Mouse (Mus musculus): ENCODE results near the gene Rxfp2. TPM values are rescaled to one million over a fixed set of nuclear protein-coding genes. Genes with fewer than 3 reads are reported as not detected.
A peak's percentile ranks its signal among the peaks of the same experiment; 100 is the strongest.

The Rxfp2 gene
- polyA plus RNA-seq, 1 experiment from 2014 or later, result 0.78 TPM

DNA sequence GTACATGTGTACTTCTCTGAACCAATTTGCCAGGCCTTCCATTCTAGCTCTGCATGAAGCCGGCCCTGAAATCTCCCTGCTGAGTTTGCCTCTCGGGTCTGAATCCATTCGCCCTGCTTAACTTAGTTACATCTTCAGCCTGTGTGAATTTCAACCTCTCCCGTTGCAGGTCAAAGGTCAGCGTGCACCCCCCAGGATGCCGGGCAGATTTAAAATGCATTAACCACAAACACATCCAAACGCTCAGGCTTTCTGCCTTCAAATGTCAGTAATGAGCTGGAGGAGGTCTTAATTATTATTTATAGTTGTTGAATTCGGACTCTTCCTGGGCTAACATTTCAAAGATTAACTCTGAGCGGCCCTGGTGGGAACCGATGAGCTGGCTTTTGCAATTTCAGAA lies 1.6 kb upstream of the Rxfp2 start:
- peaks cover 8% of the 10 kb centered on the region for H3K4me1 ChIP-seq (ENCODE audit: control insufficient read depth, insufficient read depth, low read length)
- WGBS, result 12% methylated on average over 10 of the region's 10 CpGs
- H3K27ac ChIP-seq (ENCODE audit: low read depth, low read length), result no peak overlapping the region
- no peak overlapping the region for H3K9ac ChIP-seq (ENCODE audit: low read length)
- H3K27me3 ChIP-seq (ENCODE audit: control insufficient read depth, insufficient read depth, low read length), result no peaks in the 10 kb centered on the region
- H3K36me3 ChIP-seq (ENCODE audit: control insufficient read depth, insufficient read depth, low read length), result no peaks in the 10 kb centered on the region
- ATAC-seq (ENCODE audit: low FRiP score), result 0 out of 2 replicates have a peak, but pooled peaks have one; percentile 24
- H3K9me3 ChIP-seq (ENCODE audit: control insufficient read depth, low read length), result no peaks in the 10 kb centered on the region
- peak; percentile 85 for DNase-seq (ENCODE audit: low spot score, missing footprints)
- no peak overlapping the region for H3K4me3 ChIP-seq (ENCODE audit: low read depth, low read length)
- H3K4me2 ChIP-seq, result no peak overlapping the region

DNA sequence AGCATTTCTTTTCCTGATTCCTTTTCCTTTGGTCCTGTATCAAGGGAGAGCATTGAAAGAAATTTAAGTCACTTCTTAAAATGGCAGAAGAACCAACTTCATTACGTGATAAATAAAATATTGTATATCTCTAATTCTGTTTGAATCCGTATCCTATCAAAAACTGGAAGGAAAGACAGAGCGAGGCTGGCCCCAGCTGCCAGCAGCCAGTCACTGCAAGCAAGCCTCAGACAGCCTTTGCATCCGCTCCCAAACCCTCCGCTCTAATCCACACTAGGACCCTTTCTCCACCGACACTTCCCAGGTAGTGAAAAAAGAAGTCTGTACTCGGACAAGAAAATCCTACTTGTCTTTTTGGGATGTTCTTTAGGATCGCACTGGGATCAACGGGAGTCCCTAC lies 803 bp upstream of the Rxfp2 start:
- no peak overlapping the region for H3K27ac ChIP-seq (ENCODE audit: low read depth, low read length)
- no peak for ATAC-seq (ENCODE audit: low FRiP score)
- peaks cover 8% of the 10 kb centered on the region for H3K4me1 ChIP-seq (ENCODE audit: control insufficient read depth, insufficient read depth, low read length)
- no peak for DNase-seq (ENCODE audit: low spot score, missing footprints)
- no peaks in the 10 kb centered on the region for H3K9me3 ChIP-seq (ENCODE audit: control insufficient read depth, low read length)
- H3K4me3 ChIP-seq (ENCODE audit: low read depth, low read length), result no peak overlapping the region
- no peak overlapping the region for H3K4me2 ChIP-seq
- no peak overlapping the region for H3K9ac ChIP-seq (ENCODE audit: low read length)
- H3K36me3 ChIP-seq (ENCODE audit: control insufficient read depth, insufficient read depth, low read length), result no peaks in the 10 kb centered on the region
- no peaks in the 10 kb centered on the region for H3K27me3 ChIP-seq (ENCODE audit: control insufficient read depth, insufficient read depth, low read length)
- 36% methylated on average over 9 of the region's 9 CpGs for WGBS

DNA sequence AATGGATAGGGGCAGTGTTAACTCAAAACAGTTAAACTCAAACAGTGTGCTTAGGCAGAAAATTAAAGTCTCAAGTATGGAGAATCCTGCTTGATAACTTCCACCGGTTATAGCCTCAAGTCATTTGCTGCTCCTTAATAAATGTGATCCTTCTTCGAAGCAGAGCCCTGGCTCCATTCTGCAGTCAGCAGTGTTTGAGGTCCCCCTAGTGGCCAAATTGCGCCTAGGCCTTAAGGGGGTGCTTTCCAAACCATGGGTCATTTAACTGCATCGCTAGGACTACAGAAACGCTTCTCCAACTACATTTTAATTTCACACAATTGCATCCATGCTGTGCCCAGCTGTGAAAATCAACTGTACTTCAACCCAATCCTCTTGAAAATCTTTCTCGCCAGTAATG lies 2.4 kb downstream of the Rxfp2 start:
- Histone ChIP-seq H3K36me3 (ENCODE audit: control insufficient read depth, insufficient read depth, low read length) (no peaks in the 10 kb centered on the region), H3K4me1 (ENCODE audit: control insufficient read depth, insufficient read depth, low read length) (peaks cover 8% of the 10 kb centered on the region), H3K27ac (ENCODE audit: low read depth, low read length) (no peak overlapping the region), H3K4me3 (ENCODE audit: low read depth, low read length) (no peak overlapping the region), H3K4me2 (no peak overlapping the region), H3K9ac (ENCODE audit: low read length) (no peak overlapping the region), H3K9me3 (ENCODE audit: control insufficient read depth, low read length) (no peaks in the 10 kb centered on the region), H3K27me3 (ENCODE audit: control insufficient read depth, insufficient read depth, low read length) (no peaks in the 10 kb centered on the region)
- DNase-seq (ENCODE audit: low spot score, missing footprints) (peak; percentile 98), ATAC-seq (ENCODE audit: low FRiP score) (peak; percentile 90)
- 6% methylated on average over 6 of the region's 6 CpGs for WGBS

DNA sequence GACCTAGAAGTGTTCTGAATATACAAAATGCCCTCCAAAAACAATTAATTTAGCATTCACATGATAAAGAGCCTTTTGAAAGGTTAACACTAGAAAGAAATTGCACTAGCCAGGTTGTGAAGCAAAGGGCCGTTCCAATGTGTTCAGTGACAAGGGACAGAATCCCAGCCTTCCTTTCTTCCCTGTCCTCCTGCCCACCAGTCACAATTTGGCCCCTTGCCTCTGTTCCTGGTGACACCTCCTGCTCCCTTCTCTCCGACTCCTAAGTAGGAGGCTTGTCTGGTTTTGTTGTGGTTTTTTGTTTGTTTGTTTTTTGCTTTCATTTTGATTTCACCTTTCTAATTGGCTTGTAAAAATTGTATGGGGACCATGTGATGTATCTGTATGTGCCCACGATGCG lies 3.3 kb downstream of the Rxfp2 start:
- no peaks in the 10 kb centered on the region for H3K9me3 ChIP-seq (ENCODE audit: control insufficient read depth, low read length)
- ATAC-seq (ENCODE audit: low FRiP score), result no peak
- H3K9ac ChIP-seq (ENCODE audit: low read length), result no peak overlapping the region
- no peaks in the 10 kb centered on the region for H3K27me3 ChIP-seq (ENCODE audit: control insufficient read depth, insufficient read depth, low read length)
- H3K4me2 ChIP-seq, result no peak overlapping the region
- no peak overlapping the region for H3K27ac ChIP-seq (ENCODE audit: low read depth, low read length)
- WGBS, result 52% methylated on average over 4 of the region's 4 CpGs
- no peak for DNase-seq (ENCODE audit: low spot score, missing footprints)
- no peak overlapping the region for H3K4me3 ChIP-seq (ENCODE audit: low read depth, low read length)
- no peaks in the 10 kb centered on the region for H3K36me3 ChIP-seq (ENCODE audit: control insufficient read depth, insufficient read depth, low read length)
- H3K4me1 ChIP-seq (ENCODE audit: control insufficient read depth, insufficient read depth, low read length), result peaks cover 2% of the 10 kb centered on the region

DNA sequence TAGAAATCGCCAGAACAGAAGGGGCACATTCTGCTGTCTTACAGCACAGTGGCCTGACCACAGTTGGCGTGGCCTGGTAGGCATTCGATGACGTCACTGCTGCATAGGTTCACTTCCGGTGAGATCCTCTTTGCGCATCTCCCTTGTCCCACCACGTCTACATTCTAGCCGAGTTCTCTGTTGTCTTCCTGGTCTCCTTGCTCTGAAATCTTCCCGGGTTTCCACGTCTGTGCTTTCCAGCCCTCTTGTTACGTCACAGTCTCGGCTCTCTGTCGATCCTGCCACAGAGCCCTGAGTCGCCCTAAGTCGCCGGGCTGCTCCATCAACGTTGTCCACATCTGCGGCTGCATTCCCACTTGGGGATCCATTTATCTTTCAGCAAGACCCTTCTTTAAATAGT lies 4.1 kb downstream of the Rxfp2 start:
- Histone ChIP-seq H3K4me2 (no peak overlapping the region), H3K27me3 (ENCODE audit: control insufficient read depth, insufficient read depth, low read length) (no peaks in the 10 kb centered on the region), H3K4me1 (ENCODE audit: control insufficient read depth, insufficient read depth, low read length) (no peaks in the 10 kb centered on the region), H3K4me3 (ENCODE audit: low read depth, low read length) (no peak overlapping the region), H3K36me3 (ENCODE audit: control insufficient read depth, insufficient read depth, low read length) (no peaks in the 10 kb centered on the region), H3K9me3 (ENCODE audit: control insufficient read depth, low read length) (no peaks in the 10 kb centered on the region), H3K9ac (ENCODE audit: low read length) (no peak overlapping the region), H3K27ac (ENCODE audit: low read depth, low read length) (no peak overlapping the region)
- DNase-seq (ENCODE audit: low spot score, missing footprints) (no peak), ATAC-seq (ENCODE audit: low FRiP score) (no peak)
- WGBS, result 90% methylated on average over 18 of the region's 18 CpGs

DNA sequence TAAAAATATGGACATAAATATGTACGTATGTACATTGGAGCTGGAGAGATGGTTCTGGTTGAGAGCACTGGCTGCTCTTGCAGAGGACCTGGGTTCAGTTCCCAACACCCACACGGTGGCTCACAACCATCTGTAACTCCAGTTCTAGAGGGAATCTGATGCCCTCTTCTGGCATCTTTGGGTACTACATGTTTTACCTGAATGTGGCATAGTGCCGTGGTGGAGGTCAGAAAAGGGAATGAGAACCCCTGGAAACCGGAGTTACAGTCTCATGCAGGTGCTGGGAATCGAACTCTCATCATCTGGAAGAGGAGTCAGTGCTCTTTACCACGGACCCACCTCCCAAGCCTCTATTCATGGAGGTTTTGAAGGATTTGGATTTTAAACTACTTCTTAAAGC lies 5.0 kb downstream of the Rxfp2 start:
- H3K27me3 ChIP-seq (ENCODE audit: control insufficient read depth, insufficient read depth, low read length), result no peaks in the 10 kb centered on the region
- no peak for DNase-seq (ENCODE audit: low spot score, missing footprints)
- H3K9ac ChIP-seq (ENCODE audit: low read length), result no peak overlapping the region
- no peak overlapping the region for H3K4me2 ChIP-seq
- ATAC-seq (ENCODE audit: low FRiP score), result no peak
- no peak overlapping the region for H3K4me3 ChIP-seq (ENCODE audit: low read depth, low read length)
- H3K4me1 ChIP-seq (ENCODE audit: control insufficient read depth, insufficient read depth, low read length), result no peaks in the 10 kb centered on the region
- 88% methylated on average over 6 of the region's 6 CpGs for WGBS
- H3K27ac ChIP-seq (ENCODE audit: low read depth, low read length), result no peak overlapping the region
- no peaks in the 10 kb centered on the region for H3K9me3 ChIP-seq (ENCODE audit: control insufficient read depth, low read length)
- no peaks in the 10 kb centered on the region for H3K36me3 ChIP-seq (ENCODE audit: control insufficient read depth, insufficient read depth, low read length)

DNA sequence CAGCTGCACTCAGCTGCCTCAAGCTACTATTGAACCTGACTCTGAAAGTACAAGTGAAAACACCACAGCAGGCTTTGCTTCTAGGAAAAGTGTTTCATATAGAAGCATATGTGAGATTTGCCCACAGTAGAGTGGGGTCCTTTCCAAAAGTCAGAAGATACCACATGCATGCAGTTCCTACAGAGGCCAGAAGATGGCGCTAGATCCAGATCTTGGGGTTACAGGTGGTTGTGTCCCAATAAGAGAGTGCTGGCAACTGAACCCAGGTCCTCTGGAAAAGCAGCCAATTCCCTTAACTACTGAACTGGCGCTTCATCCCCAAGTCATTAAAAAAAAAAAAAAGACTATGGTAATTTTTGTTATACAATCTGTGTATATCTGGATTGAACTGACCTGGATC lies 5.7 kb downstream of the Rxfp2 start:
- no peaks in the 10 kb centered on the region for H3K27me3 ChIP-seq (ENCODE audit: control insufficient read depth, insufficient read depth, low read length)
- H3K4me3 ChIP-seq (ENCODE audit: low read depth, low read length), result no peak overlapping the region
- no peaks in the 10 kb centered on the region for H3K9me3 ChIP-seq (ENCODE audit: control insufficient read depth, low read length)
- ATAC-seq (ENCODE audit: low FRiP score) (no peak), DNase-seq (ENCODE audit: low spot score, missing footprints) (no peak)
- H3K4me1 ChIP-seq (ENCODE audit: control insufficient read depth, insufficient read depth, low read length), result no peaks in the 10 kb centered on the region
- 84% methylated on average over 2 of the region's 2 CpGs for WGBS
- H3K27ac ChIP-seq (ENCODE audit: low read depth, low read length), result no peak overlapping the region
- no peaks in the 10 kb centered on the region for H3K36me3 ChIP-seq (ENCODE audit: control insufficient read depth, insufficient read depth, low read length)
- H3K4me2 ChIP-seq, result no peak overlapping the region
- no peak overlapping the region for H3K9ac ChIP-seq (ENCODE audit: low read length)

DNA sequence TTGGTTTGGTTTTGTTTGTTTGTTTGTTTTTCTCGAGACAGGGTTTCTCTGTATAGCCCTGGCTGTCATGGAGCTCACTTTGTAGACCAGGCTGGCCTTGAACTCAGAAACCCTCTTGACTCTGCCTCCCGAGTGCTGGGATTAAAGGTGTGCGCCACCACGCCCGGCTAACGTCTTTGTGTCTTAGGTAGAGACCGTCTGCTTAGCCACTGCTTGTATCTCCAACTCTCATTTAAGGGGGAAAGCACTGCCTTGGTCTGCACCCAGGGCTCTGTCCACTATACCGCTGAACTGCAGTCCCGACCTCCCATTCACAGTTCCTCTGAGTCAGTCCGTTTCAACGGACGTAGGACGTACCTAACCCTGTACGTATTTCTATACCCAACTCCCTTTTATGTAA lies 6.4 kb downstream of the Rxfp2 start:
- Histone ChIP-seq H3K4me3 (ENCODE audit: low read depth, low read length) (no peak overlapping the region), H3K9ac (ENCODE audit: low read length) (no peak overlapping the region), H3K9me3 (ENCODE audit: control insufficient read depth, low read length) (no peaks in the 10 kb centered on the region), H3K27me3 (ENCODE audit: control insufficient read depth, insufficient read depth, low read length) (no peaks in the 10 kb centered on the region), H3K4me2 (no peak overlapping the region), H3K4me1 (ENCODE audit: control insufficient read depth, insufficient read depth, low read length) (no peaks in the 10 kb centered on the region), H3K27ac (ENCODE audit: low read depth, low read length) (no peak overlapping the region), H3K36me3 (ENCODE audit: control insufficient read depth, insufficient read depth, low read length) (no peaks in the 10 kb centered on the region)
- no peak for DNase-seq (ENCODE audit: low spot score, missing footprints)
- 94% methylated on average over 14 of the region's 14 CpGs for WGBS
- no peak for ATAC-seq (ENCODE audit: low FRiP score)

DNA sequence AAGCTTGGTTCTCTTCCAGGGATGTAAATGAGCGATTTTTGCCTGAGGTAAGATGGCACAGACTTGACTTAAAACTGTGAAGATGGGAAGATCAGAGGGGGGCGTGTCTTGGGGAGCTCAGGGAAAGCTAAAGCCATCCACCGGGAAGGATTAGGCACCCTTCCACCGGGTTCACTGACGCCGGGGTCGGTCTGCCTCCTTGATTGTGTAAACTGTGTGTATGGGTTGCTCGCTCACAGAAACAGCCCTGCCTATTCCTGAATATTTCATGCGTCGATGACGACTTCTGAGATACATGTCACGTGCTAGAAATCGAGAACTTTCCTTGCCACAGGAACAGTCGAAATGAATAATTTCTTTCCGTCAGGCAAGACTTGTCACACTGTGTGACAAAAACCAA lies 6.9 kb downstream of the Rxfp2 start:
- Histone ChIP-seq H3K27me3 (ENCODE audit: control insufficient read depth, insufficient read depth, low read length) (no peaks in the 10 kb centered on the region), H3K36me3 (ENCODE audit: control insufficient read depth, insufficient read depth, low read length) (no peaks in the 10 kb centered on the region)

More for the DNA sequence above, 6.9 kb downstream of the Rxfp2 start:
- Histone ChIP-seq H3K4me3 (ENCODE audit: low read depth, low read length) (no peak overlapping the region), H3K4me1 (ENCODE audit: control insufficient read depth, insufficient read depth, low read length) (no peaks in the 10 kb centered on the region), H3K9ac (ENCODE audit: low read length) (no peak overlapping the region), H3K9me3 (ENCODE audit: control insufficient read depth, low read length) (no peaks in the 10 kb centered on the region), H3K4me2 (no peak overlapping the region), H3K27ac (ENCODE audit: low read depth, low read length) (no peak overlapping the region)
- WGBS, result 88% methylated on average over 15 of the region's 15 CpGs
- DNase-seq (ENCODE audit: low spot score, missing footprints), result no peak
- no peak for ATAC-seq (ENCODE audit: low FRiP score)

Measured in midbrain, embryonic 11.5 days (tissue).